Mouse (Mus musculus) liver, embryonic 12.5 days (tissue): ENCODE measurements around the gene Nr2f1. TPM values are rescaled to one million over a fixed set of nuclear protein-coding genes. Genes with fewer than 3 reads are reported as not detected.
A peak's percentile ranks its signal among the peaks of the same experiment; 100 is the strongest.

Source experiments
- ATAC-seq: fragments of 200-750 bp; cut with Nextera tagmentation; 2 replicates; pipeline ENCODE4 v1.8.0; 2017; ENCODE audit warnings: moderate number of reproducible peaks, mild to moderate bottlenecking, moderate library complexity
- H3K27ac ChIP-seq: fragments of 300-500 bp; sonication (generic); 2 replicates; pipeline ENCODE4 v1.5.1; 2016; ENCODE audit warnings: mild to moderate bottlenecking
- H3K27me3 ChIP-seq: fragments of 300-500 bp; sonication (generic); replicated peaks from 2 replicates; pipeline ENCODE4 v1.6.1; 2016; ENCODE audit warnings: mild to moderate bottlenecking, moderate library complexity
- H3K36me3 ChIP-seq: fragments of 300-500 bp; sonication (generic); 2 replicates; pipeline ENCODE4 v1.6.1; 2016; ENCODE audit warnings: mild to moderate bottlenecking, moderate library complexity
- H3K4me1 ChIP-seq: fragments of 300-500 bp; sonication (generic); 2 replicates; pipeline ENCODE4 v1.6.1; 2016
- H3K4me2 ChIP-seq: fragments of 300-500 bp; sonication (generic); 2 replicates; pipeline ENCODE4 v1.6.1; 2016; ENCODE audit warnings: mild to moderate bottlenecking, moderate library complexity
- H3K4me3 ChIP-seq: fragments of 300-500 bp; sonication (generic); 2 replicates; pipeline ENCODE4 v1.5.1; 2016; ENCODE audit warnings: mild to moderate bottlenecking, moderate library complexity
- H3K9ac ChIP-seq: fragments of 300-500 bp; sonication (generic); 2 replicates; pipeline ENCODE4 v1.6.1; 2016; ENCODE audit warnings: mild to moderate bottlenecking, moderate library complexity
- H3K9me3 ChIP-seq: fragments of 300-500 bp; sonication (generic); replicated peaks from 2 replicates; pipeline ENCODE4 v1.6.1; 2016; ENCODE audit warnings: mild to moderate bottlenecking, moderate library complexity
- WGBS: fragments of 180-500 bp; shearing (Covaris S2); methylation state at CpG from one replicate; pipeline ENCODE4 v1.1.7; 2016; ENCODE audit not compliant: insufficient replicate concordance; 5-methylcytosine and 5-hydroxymethylcytosine counted together
- polyA plus RNA-seq: library from polyadenylated mRNA; unstranded; fragments of >200 nt; fragmentation: Nextera tagmentation; extraction: Ambion mirVana; gene quantifications from 2 replicates; pipeline ENCODE4 v1.2.1, GENCODE M21; 2016

Gene Nr2f1
- polyA plus RNA-seq, 1 experiment from 2014 or later, result 1.5 TPM

DNA sequence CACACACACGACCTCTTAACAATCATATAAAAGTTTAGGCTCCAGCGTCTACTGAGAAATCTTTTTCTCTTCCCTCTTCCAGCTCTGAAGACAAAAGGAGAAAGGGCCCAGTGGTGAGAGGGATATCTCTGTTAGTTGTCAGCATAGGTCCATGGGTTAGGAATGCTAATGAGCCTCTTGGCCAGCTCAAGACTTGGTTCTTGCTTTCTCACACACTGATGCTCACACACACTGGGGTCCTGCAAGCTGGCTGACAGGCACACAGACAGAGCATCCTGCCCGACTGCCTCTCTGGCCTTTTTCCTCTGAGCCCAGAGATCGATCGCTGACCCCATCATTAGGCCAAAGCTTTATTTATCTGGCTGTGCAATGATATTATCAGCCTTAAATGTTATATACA, 15.6 kb downstream of the Nr2f1 start:
- 8% methylated on average over 5 of the region's 5 CpGs for WGBS
- H3K4me3 ChIP-seq, result no peak overlapping the region
- no peaks in the 10 kb centered on the region for H3K36me3 ChIP-seq
- no peak overlapping the region for H3K4me2 ChIP-seq
- no peaks in the 10 kb centered on the region for H3K9me3 ChIP-seq
- ATAC-seq, result no peak
- peaks cover 96% of the 10 kb centered on the region for H3K27me3 ChIP-seq
- no peak overlapping the region for H3K9ac ChIP-seq
- H3K4me1 ChIP-seq, result no peaks in the 10 kb centered on the region
- H3K27ac ChIP-seq, result no peak overlapping the region

DNA sequence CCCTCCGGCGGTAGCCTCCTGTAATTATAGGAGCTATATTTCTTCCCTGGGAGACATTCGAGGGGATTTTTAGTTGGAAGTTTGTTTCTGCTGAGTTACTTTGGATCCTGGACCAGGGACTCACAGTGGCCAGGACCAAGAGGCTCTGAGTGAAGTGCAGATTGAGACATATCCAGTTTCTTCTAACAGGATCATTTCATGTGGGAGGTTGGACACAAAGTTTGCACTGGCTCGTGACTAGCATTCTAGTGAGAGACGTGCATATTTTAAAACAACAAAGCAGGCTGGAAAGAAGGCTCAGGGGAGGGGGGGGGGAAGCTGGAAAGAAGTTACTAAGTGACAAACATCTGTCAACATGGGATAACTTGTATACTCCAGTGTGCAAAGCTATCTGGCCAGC, 16.6 kb downstream of the Nr2f1 start:
- Histone ChIP-seq H3K36me3 (no peaks in the 10 kb centered on the region), H3K4me2 (no peak overlapping the region), H3K4me1 (no peaks in the 10 kb centered on the region), H3K27me3 (peaks cover 98% of the 10 kb centered on the region), H3K9ac (no peak overlapping the region), H3K9me3 (no peaks in the 10 kb centered on the region), H3K4me3 (no peak overlapping the region), H3K27ac (no peak overlapping the region)
- 11% methylated on average over 5 of the region's 5 CpGs for WGBS
- no peak for ATAC-seq

DNA sequence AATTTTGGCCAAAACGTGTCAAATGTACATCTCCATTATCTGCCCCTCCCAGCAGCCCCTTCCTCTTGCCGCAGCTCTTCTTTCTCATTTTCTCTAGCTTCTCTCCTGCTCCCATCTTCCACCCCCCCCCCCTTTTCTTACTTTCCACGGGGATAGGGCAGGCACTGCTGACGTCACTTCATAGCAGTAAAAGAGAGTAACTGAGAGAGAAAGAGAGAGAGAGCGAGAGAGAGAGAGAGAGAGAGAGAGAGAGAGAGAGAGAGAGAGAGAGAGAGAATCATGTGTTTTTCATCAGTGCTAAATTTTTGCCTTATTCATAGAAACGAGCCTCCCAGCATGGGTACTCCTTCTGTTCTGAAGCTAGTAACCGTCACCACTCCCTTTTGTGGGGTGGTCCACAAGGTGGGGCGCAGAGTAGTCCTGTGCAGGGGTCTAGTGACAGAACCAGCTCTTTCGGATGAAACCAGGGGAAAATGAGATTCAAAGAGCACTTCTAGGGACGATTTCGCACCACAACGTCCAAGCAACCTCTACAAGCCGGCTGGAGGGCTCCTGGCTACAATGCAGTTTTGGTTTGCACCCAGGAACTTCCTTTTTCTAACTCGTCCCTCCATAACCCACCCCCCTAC, 17.5 kb downstream of the Nr2f1 start:
- peaks cover 96% of the 10 kb centered on the region for H3K27me3 ChIP-seq
- H3K4me3 ChIP-seq, result no peak overlapping the region
- H3K9me3 ChIP-seq, result no peaks in the 10 kb centered on the region
- ATAC-seq, result no peak
- no peaks in the 10 kb centered on the region for H3K36me3 ChIP-seq
- H3K9ac ChIP-seq, result no peak overlapping the region
- 3% methylated on average over 13 of the region's 14 CpGs for WGBS
- H3K27ac ChIP-seq, result no peak overlapping the region
- H3K4me2 ChIP-seq, result no peak overlapping the region
- H3K4me1 ChIP-seq, result no peaks in the 10 kb centered on the region

DNA sequence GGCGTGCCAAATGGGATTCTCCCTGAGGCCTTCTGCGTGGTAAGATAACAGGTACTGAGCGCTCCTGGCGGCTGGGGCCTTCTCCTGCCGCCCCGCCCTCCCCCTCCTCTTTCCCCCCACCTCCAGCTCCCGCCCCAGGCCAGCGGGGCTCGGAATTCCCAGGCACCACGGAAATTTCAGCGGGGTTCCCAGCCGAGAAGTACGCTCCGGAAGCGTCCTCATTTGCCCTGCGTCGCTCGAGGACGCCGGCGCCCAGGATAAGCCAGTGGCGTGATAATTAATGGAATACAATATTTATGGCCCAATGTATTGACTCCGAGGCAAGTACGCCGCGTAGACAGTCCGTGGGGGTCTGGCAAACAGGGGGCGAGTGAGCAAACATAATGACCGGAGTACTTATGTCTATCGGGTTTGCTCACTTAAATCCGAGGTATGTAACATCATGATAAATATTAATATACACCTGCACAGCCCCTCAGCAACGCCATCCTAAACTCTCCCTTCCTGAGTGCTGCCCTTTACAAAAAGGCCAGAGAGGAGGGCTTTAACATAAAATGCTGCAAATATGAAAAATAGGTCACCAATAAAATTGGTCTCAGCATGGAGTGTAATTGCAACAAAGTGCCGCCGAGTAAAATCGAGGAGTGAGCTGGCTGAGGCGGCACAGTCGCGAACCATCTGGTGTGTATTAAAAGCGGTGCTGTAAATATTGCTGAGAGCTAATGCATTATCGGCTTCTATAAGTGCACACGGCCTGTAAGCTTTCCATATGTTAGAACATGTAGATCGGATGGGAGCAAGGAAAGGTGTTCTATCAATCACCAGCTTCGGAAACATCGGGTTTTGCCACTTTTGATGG, 18.3 kb downstream of the Nr2f1 start:
- peaks cover 95% of the 10 kb centered on the region for H3K27me3 ChIP-seq
- peak overlapping the region; percentile 36 for H3K4me2 ChIP-seq
- no peaks in the 10 kb centered on the region for H3K36me3 ChIP-seq
- ATAC-seq, result no peak
- H3K9ac ChIP-seq, result no peak overlapping the region
- no peaks in the 10 kb centered on the region for H3K4me1 ChIP-seq
- H3K27ac ChIP-seq, result no peak overlapping the region
- H3K4me3 ChIP-seq, result no peak overlapping the region
- WGBS, result 3% methylated on average over 41 of the region's 44 CpGs
- H3K9me3 ChIP-seq, result no peaks in the 10 kb centered on the region

DNA sequence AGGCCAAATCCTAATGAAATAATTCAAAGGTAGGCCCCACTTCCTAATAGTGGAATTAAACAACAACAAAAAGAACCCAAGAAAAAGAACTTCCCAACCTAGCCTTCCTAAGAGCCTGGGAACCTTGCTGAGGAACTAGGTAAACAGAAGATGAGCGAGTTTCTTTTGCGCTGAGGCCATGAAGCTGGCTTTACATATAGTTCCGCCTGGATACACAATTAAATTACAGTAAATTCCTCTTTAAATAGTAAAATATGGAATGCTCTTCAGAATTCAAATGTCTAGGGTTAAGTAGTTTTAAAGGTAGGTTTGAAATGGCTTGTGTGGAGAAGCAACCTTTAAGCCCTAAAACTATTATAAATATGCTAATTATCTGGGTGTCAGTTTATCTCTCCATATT, 19.3 kb downstream of the Nr2f1 start:
- WGBS, result 18% methylated on average over 3 of the region's 3 CpGs
- no peaks in the 10 kb centered on the region for H3K36me3 ChIP-seq
- no peak overlapping the region for H3K4me2 ChIP-seq
- no peak overlapping the region for H3K27ac ChIP-seq
- ATAC-seq, result no peak
- H3K9me3 ChIP-seq, result no peaks in the 10 kb centered on the region
- H3K9ac ChIP-seq, result no peak overlapping the region
- H3K4me3 ChIP-seq, result no peak overlapping the region
- H3K4me1 ChIP-seq, result no peaks in the 10 kb centered on the region
- H3K27me3 ChIP-seq, result peaks cover 90% of the 10 kb centered on the region

DNA sequence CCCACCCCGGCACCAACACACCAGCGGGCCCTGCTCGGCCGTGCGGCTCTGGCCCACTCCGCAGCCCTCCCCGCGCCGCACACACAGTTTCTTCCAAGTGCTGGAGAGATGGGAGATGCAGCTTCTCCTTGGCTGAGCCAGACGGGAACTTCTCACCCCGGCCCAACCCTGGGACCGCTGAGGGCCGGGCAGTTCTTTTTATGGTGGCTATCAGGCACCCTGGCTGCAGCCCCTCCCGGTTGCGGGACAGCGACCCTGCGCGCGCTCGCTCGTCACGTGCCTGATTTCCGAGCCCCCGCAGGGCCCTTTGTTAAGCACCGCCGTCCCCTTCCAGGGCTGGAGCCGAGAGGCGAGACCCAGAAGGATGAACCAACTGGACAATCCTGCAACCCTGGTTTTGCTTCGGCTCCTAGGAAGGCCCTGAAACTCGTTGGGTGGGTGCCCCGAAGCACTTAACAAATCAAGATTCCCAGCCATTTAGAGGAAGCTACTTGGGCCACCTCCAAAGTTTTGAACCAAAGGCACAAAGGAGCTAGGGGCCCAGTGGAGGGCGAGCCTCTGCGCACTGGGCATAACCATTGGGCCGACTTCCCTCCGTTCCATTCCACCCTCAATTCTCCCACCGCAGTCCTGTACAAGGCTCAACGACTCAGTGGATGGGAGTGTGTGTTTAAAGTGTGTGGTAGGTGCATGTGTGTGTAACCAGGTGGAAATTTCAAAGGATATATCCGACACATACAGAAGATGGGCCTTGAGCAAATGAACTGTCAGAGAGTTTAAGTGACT, 20.1 kb downstream of the Nr2f1 start:
- no peak overlapping the region for H3K9ac ChIP-seq
- ATAC-seq, result no peak
- no peaks in the 10 kb centered on the region for H3K36me3 ChIP-seq
- no peaks in the 10 kb centered on the region for H3K9me3 ChIP-seq
- H3K4me1 ChIP-seq, result no peaks in the 10 kb centered on the region
- 4% methylated on average over 38 of the region's 38 CpGs for WGBS
- H3K4me2 ChIP-seq, result peak overlapping the region; percentile 37
- H3K27ac ChIP-seq, result no peak overlapping the region
- 0 out of 2 replicates have a peak overlapping the region, but pooled peaks have one; percentile 15 for H3K4me3 ChIP-seq
- H3K27me3 ChIP-seq, result peaks cover 88% of the 10 kb centered on the region

DNA sequence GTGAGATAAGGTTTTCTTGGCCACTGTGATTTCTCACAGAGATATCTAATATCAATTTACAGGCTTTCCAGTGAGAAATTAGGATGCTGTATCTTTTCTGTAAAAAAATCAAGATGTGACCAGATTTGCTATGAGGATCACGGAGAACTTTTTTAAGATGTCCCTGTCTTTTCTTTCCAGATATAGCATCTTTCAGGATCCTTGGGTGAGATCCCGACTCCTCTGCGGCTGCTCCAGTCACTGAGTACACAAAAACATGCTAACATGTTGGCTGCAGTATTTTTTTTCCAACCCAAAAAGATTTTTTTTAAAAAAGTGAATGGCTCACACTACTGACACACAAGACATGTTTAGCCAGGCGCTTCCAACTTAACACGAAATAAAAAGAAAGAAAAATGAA, 20.8 kb downstream of the Nr2f1 start:
- Histone ChIP-seq H3K9me3 (no peaks in the 10 kb centered on the region), H3K9ac (no peak overlapping the region), H3K36me3 (no peaks in the 10 kb centered on the region), H3K27me3 (peaks cover 85% of the 10 kb centered on the region), H3K4me3 (no peak overlapping the region), H3K4me1 (no peaks in the 10 kb centered on the region), H3K27ac (no peak overlapping the region), H3K4me2 (no peak overlapping the region)
- WGBS, result 10% methylated on average over 5 of the region's 5 CpGs
- no peak for ATAC-seq

DNA sequence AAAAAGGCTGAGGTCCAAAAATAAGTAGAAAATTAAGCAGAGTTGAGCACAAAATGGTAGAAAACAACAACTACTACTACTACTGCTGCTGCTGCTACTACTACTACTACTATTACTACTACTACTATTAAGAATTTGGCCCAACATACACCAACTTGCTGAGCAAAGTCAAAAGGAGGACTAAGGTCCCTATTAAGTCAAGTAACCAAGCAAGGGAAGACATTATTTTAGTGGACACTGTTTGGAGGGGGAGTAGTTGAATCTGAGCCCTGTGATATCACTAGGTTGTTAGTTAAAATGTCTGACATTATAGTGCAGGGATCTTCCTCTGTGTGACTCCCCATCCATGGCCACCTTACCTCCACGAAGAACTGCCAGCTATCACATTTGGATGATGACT, 21.5 kb downstream of the Nr2f1 start:
- Histone ChIP-seq H3K4me2 (no peak overlapping the region), H3K4me1 (no peaks in the 10 kb centered on the region), H3K9ac (no peak overlapping the region), H3K9me3 (no peaks in the 10 kb centered on the region), H3K27ac (no peak overlapping the region), H3K4me3 (no peak overlapping the region), H3K27me3 (peaks cover 81% of the 10 kb centered on the region), H3K36me3 (no peaks in the 10 kb centered on the region)
- ATAC-seq, result no peak
- 0% methylated on average over 1 of the region's 1 CpGs for WGBS

DNA sequence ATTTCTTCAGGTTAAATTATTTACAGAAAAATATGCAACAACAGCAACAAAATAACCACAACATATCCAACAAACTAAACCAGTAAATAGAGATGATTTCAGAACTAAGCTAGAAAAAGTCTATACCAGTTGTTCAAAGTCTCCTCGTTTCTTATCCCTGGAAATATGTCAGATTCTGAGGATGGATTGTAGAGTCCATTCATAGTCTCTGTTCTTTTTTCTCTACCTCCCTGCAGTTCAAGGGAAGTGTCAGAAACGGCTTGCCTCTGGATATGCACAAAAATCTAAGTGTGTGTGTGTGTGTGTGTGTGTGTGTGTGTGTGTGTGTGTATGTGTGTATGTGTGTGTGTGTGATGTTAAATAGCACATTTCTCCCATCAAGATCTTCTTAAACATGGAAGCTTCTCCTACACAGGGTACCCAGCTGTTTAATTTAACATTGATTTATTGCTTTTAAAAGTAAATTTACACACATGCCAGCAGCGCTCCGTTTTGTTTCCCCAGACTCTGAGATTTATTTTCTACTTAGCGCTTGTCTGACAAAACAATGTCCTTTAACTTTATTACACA, 22.1 kb downstream of the Nr2f1 start:
- Histone ChIP-seq H3K36me3 (no peaks in the 10 kb centered on the region), H3K27ac (no peak overlapping the region), H3K4me1 (no peaks in the 10 kb centered on the region), H3K4me3 (no peak overlapping the region), H3K9me3 (no peaks in the 10 kb centered on the region), H3K27me3 (peaks cover 81% of the 10 kb centered on the region), H3K4me2 (no peak overlapping the region), H3K9ac (no peak overlapping the region)
- ATAC-seq, result no peak
- WGBS, result 12% methylated on average over 5 of the region's 5 CpGs

DNA sequence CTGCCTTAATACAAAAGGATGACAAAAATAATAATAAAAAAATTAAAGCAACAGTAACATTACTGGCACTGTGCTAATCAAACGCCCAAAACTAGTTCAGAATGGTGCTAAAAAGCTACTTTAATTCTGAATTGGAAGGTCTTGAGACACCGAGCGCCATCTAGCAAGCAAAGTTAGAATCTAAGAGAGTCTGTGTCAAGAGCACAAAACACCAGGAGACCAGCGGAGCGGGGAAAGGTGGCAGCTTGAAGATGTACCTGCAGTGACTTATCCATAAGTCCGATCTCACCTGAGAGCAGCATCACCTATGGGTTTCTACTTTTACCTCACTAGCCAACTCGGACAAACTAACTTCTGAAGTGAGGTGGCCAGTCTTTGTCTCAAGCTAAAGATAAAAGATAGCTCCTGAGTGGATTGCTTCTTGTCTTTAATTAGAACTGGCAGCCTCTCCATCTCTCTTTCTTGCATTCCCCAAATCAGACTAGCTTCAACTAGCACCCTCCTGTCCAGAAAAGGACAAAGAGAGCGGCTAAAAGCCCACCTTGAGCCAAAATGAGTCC, 23.7 kb downstream of the Nr2f1 start:
- WGBS, result 4% methylated on average over 8 of the region's 8 CpGs
- no peak overlapping the region for H3K4me2 ChIP-seq
- H3K4me1 ChIP-seq, result no peaks in the 10 kb centered on the region
- H3K9me3 ChIP-seq, result no peaks in the 10 kb centered on the region
- H3K36me3 ChIP-seq, result no peaks in the 10 kb centered on the region
- H3K27me3 ChIP-seq, result peaks cover 81% of the 10 kb centered on the region
- no peak overlapping the region for H3K27ac ChIP-seq
- H3K9ac ChIP-seq, result no peak overlapping the region
- H3K4me3 ChIP-seq, result no peak overlapping the region
- no peak for ATAC-seq

DNA sequence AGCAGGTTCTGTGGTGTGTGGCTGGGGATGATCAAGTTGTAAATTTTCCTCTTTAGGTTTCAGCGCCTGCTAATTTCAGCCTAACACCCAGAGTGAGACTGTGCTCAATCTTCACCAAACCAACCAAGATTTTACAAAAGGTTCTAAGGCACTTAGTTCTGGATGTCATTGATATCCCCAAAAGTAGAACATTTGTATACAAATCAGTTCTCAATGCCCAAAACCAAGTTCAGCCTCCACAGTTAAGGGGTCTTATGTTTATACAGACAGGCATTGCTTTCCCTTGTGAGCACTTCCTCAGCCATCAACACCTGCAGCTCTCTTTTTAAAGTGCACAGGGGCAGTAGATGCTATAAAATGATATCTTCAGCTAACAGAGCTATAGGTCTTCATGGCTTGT, 24.7 kb downstream of the Nr2f1 start:
- Histone ChIP-seq H3K27ac (no peak overlapping the region), H3K4me1 (no peaks in the 10 kb centered on the region), H3K9ac (no peak overlapping the region), H3K4me3 (no peak overlapping the region), H3K36me3 (no peaks in the 10 kb centered on the region), H3K9me3 (no peaks in the 10 kb centered on the region), H3K27me3 (peaks cover 79% of the 10 kb centered on the region), H3K4me2 (no peak overlapping the region)
- ATAC-seq, result no peak
- 8% methylated on average over 1 of the region's 1 CpGs for WGBS
